In genomic region chr4:149188563-149188962, GRCm38 (mm10) we compare ENCODE assay signal across 31 mouse cellular contexts.
"Had no signal": no experiment of that assay in that cellular context is flagged by ENCODE, and none has a peak within 500 bp of the region (broad histone marks: within the 10 kb centered on the region; RNA-seq: fewer than 3 reads in every experiment).

No protein-coding gene starts in this region.

- H3K27me3 ChIP-seq: limb, embryonic 12.5 days; limb, embryonic 13.5 days; limb, embryonic 15.5 days; liver, embryonic 12.5 days; liver, embryonic 13.5 days; liver, embryonic 15.5 days; lung, embryonic 15.5 days; midbrain, embryonic 12.5 days; midbrain, embryonic 13.5 days; midbrain, embryonic 15.5 days had no signal

- H3K4me3 ChIP-seq: limb, embryonic 10.5 days; limb, embryonic 12.5 days; limb, embryonic 13.5 days; limb, embryonic 15.5 days; liver, embryonic 12.5 days; liver, embryonic 13.5 days; liver, embryonic 15.5 days; lung, embryonic 15.5 days; megakaryocyte, embryonic 14.5 days; midbrain, embryonic 10.5 days; midbrain, embryonic 12.5 days; midbrain, embryonic 13.5 days; midbrain, embryonic 15.5 days; myocyte had no signal

- DNase-seq: left cerebral cortex, postnatal 4 days; liver; liver, embryonic 13.5 days; liver, postnatal 0 days; lung, adult 18-20 months; lung, adult 2 months; lung, embryonic 14.5 days; lung, postnatal 10 days; lung, postnatal 14 days; lung, postnatal 36 days; lung, postnatal 4 days; midbrain, embryonic 14.5 days had no signal

- H3K27ac ChIP-seq: limb, embryonic 10.5 days; limb, embryonic 12.5 days; limb, embryonic 13.5 days; limb, embryonic 15.5 days; liver, embryonic 12.5 days; liver, embryonic 13.5 days; liver, embryonic 14.5 days; liver, embryonic 15.5 days; lung, embryonic 15.5 days; macrophage; midbrain, embryonic 10.5 days; midbrain, embryonic 12.5 days; midbrain, embryonic 13.5 days; midbrain, embryonic 15.5 days had no signal

- H3K9ac ChIP-seq: limb, embryonic 12.5 days; limb, embryonic 13.5 days; limb, embryonic 15.5 days; liver, embryonic 12.5 days; liver, embryonic 13.5 days; liver, embryonic 14.5 days; liver, embryonic 15.5 days; liver, postnatal 0 days; lung, embryonic 14.5 days; lung, embryonic 15.5 days; midbrain, embryonic 12.5 days; midbrain, embryonic 13.5 days; midbrain, embryonic 15.5 days had no signal

- H3K4me1 ChIP-seq: limb, embryonic 12.5 days; limb, embryonic 13.5 days; limb, embryonic 15.5 days; liver, embryonic 12.5 days; liver, embryonic 15.5 days; lung, embryonic 15.5 days; megakaryocyte, embryonic 14.5 days; midbrain, embryonic 10.5 days; midbrain, embryonic 12.5 days; midbrain, embryonic 13.5 days; midbrain, embryonic 15.5 days had no signal

- ATAC-seq: liver, embryonic 12.5 days; liver, postnatal 0 days; lung, postnatal 0 days; midbrain, embryonic 13.5 days; midbrain, embryonic 15.5 days; midbrain, embryonic 16.5 days had no signal

- H3K9me3 ChIP-seq: limb, embryonic 10.5 days; limb, embryonic 12.5 days; limb, embryonic 13.5 days; limb, embryonic 15.5 days; liver, embryonic 12.5 days; liver, embryonic 13.5 days; liver, embryonic 15.5 days; lung, embryonic 15.5 days; megakaryocyte, embryonic 14.5 days; midbrain, embryonic 10.5 days; midbrain, embryonic 12.5 days; midbrain, embryonic 13.5 days; midbrain, embryonic 15.5 days had no signal

- H3K4me2 ChIP-seq: limb, embryonic 12.5 days; limb, embryonic 13.5 days; limb, embryonic 15.5 days; liver, embryonic 11.5 days; liver, embryonic 12.5 days; liver, embryonic 13.5 days; liver, embryonic 15.5 days; lung, embryonic 14.5 days; lung, embryonic 15.5 days; midbrain, embryonic 11.5 days; midbrain, embryonic 12.5 days; midbrain, embryonic 13.5 days; midbrain, embryonic 15.5 days had no signal
